Mouse (Mus musculus) G1E-ER4 (cell line): ENCODE data around the gene Crispld2. TPM values are rescaled to one million over a fixed set of nuclear protein-coding genes. Genes with fewer than 3 reads are reported as not detected.

Experiments used
- GATA1 ChIP-seq: IDR thresholded peaks from one replicate; pipeline ENCODE4 v1.8.0; 2012; ENCODE audit warnings: low read length, inconsistent platforms
- polyA plus RNA-seq: library from polyadenylated mRNA; stranded (reverse); fragments of >175 nt; gene quantifications from 2 replicates; pipeline ENCODE4 v1.2.3, GENCODE M21; 2012

Crispld2 gene
- polyA plus RNA-seq, 1 experiment = 0.01 TPM

GRCm38 (mm10) chr8:120040861-120041260, 48.6 kb downstream of the Crispld2 start:
- TF ChIP-seq GATA1 = no peak

- no peak for TF ChIP-seq GATA1
Observed at GRCm38 (mm10) chr8:120042542-120043312, 50.5 kb downstream of the Crispld2 start.

- TF ChIP-seq GATA1 = no peak
Observed at GRCm38 (mm10) chr8:120044907-120045306, 52.7 kb downstream of the Crispld2 start.

- TF ChIP-seq GATA1 = no peak
Observed at GRCm38 (mm10) chr8:120045471-120045870, 53.2 kb downstream of the Crispld2 start.

- no peak for TF ChIP-seq GATA1
Observed at GRCm38 (mm10) chr8:120046258-120047020, 54.2 kb downstream of the Crispld2 start.

GRCm38 (mm10) chr8:120049949-120050348, 57.7 kb downstream of the Crispld2 start:
- no peak for TF ChIP-seq GATA1

- TF ChIP-seq GATA1 = no peak
Observed at GRCm38 (mm10) chr8:120050376-120050775, 58.1 kb downstream of the Crispld2 start.

GRCm38 (mm10) chr8:120051006-120051405, 58.8 kb downstream of the Crispld2 start:
- no peak for TF ChIP-seq GATA1

GRCm38 (mm10) chr8:120051908-120052307, 59.7 kb downstream of the Crispld2 start:
- no peak for TF ChIP-seq GATA1

GRCm38 (mm10) chr8:120052318-120052717, 60.1 kb downstream of the Crispld2 start:
- TF ChIP-seq GATA1 = no peak

- TF ChIP-seq GATA1 = no peak
Observed at GRCm38 (mm10) chr8:120054833-120055232, 62.6 kb downstream of the Crispld2 start.

- TF ChIP-seq GATA1 = no peak
Observed at GRCm38 (mm10) chr8:120057078-120057477, 64.8 kb downstream of the Crispld2 start.

- TF ChIP-seq GATA1 = no peak
Observed at GRCm38 (mm10) chr8:120062742-120063141, 70.5 kb downstream of the Crispld2 start.

- TF ChIP-seq GATA1 = no peak
Observed at GRCm38 (mm10) chr8:120063326-120063725, 71.1 kb downstream of the Crispld2 start.

- TF ChIP-seq GATA1 = no peak
Observed at GRCm38 (mm10) chr8:120065611-120066010, 73.4 kb downstream of the Crispld2 start.

GRCm38 (mm10) chr8:120066226-120066625, 74.0 kb downstream of the Crispld2 start:
- no peak for TF ChIP-seq GATA1
